Mouse (Mus musculus) bone marrow, adult 2 months (tissue): Measurements from ENCODE around the gene Coro6.

Source experiments
- CTCF ChIP-seq: fragments of 200-500 bp; IDR thresholded peaks from 2 replicates; pipeline ENCODE4 v1.5.1; 2011; ENCODE audit warnings: low read length, control low read depth; ENCODE audit not compliant: control insufficient read depth, insufficient read depth
- POLR2A ChIP-seq: fragments of 200-500 bp; IDR thresholded peaks from 2 replicates; pipeline ENCODE4 v1.6.1; 2011; ENCODE audit warnings: low read depth, mild to moderate bottlenecking, control low read depth, low read length, borderline replicate concordance; ENCODE audit not compliant: control insufficient read depth

DNA sequence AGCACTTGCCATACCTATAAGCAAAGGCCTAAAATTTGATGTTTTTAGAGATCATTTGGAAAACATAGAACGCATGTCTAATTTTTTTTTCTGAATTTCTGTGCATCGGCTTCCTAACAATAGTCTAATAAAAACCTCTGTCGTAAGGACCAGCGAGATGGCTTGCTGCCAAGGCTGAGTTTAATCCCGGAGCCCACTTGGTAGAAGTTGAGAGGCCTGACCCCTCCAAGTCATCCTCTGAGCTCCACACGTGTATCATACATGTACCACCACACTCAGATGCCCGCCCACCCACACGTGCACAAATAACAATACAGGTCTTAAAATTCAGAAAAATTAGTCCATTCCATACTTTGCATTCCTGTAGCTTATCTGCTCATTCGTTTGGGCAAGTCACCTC, 22.1 kb upstream of the Coro6 start:
- TF ChIP-seq CTCF (no peak), POLR2A (no peak)
